Mouse (Mus musculus) heart, adult 2 months (tissue): Measurements from ENCODE around the gene Smpdl3b.

Experiments
- CTCF ChIP-seq: fragments of 200-600 bp; IDR thresholded peaks from 2 replicates; pipeline ENCODE4 v1.8.1; 2022; ENCODE audit warnings: antibody characterized with exemption, mild to moderate bottlenecking, moderate library complexity
- POLR2A ChIP-seq: fragments of 200-500 bp; IDR thresholded peaks from 2 replicates; pipeline ENCODE4 v1.6.1; 2011; ENCODE audit warnings: mild to moderate bottlenecking, low read depth, low read length, control low read depth; ENCODE audit not compliant: insufficient read depth

- TF ChIP-seq POLR2A (no peak), CTCF (no peak)
These were observed 17.9 kb upstream of the Smpdl3b start for GRCm38 (mm10) chr4:132774905-132775304.
